Comparison of ENCODE assay signal across 11 mouse cellular contexts in the genomic region with DNA sequence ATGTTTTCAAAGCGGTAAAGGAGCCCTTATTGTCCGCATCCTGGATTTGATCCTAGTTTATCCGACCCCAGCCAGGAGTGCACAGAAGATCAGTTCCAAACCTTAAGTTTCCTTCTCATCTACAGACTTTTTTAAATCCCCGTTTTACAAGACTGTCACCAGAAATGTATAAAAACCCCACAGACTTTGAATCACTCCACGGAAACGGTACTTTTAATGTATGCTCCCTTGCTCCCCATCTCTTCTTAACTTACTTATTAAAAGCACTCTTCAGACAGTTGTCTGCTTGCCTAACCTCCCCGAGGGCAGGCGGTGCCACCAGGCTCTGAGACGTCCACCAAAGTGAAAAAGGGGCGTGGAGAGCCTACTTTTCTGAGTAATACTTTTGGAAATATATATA. TPM values are rescaled to one million over a fixed set of nuclear protein-coding genes. Genes with fewer than 3 reads are reported as not detected.
DNase-seq lines count a peak whose midpoint lies in the region; ATAC-seq and TF ChIP-seq lines count a peak whose summit lies in the region.
"Had no signal": no experiment of that assay in that cellular context is flagged by ENCODE, and none has a peak within 500 bp of the region (broad histone marks: within the 10 kb centered on the region; RNA-seq: fewer than 3 reads in every experiment).

No protein-coding gene starts in this region.

- H3K4me1 ChIP-seq in heart, embryonic 14.5 days (ENCODE audit: control insufficient read depth in 2 of 2, insufficient read depth in 2 of 2, low read length in 2 of 2) = peaks cover 6 to 16% of the 10 kb centered on the region in 2 experiments
- H3K4me1 ChIP-seq in heart, adult 2 months (ENCODE audit: control insufficient read depth, insufficient read depth, low read length) = peaks cover 3% of the 10 kb centered on the region
- peaks cover 54% of the 10 kb centered on the region for H3K4me1 ChIP-seq in embryonic facial prominence, embryonic 10.5 days
- H3K4me1 ChIP-seq in hindbrain, embryonic 12.5 days = peaks cover 32% of the 10 kb centered on the region
- H3K4me1 ChIP-seq in midbrain, embryonic 14.5 days (ENCODE audit: control insufficient read depth, insufficient read depth, low read length) = peaks cover 1% of the 10 kb centered on the region; the same call in 1 of the 2 replicates

- TF ChIP-seq EP300 in heart, adult 2 months (IDR thresholded peaks at IDR 0.05; ENCODE audit: insufficient read depth, low read depth, low read length) = no peak

- H3K27me3 ChIP-seq in heart, embryonic 14.5 days (ENCODE audit: control insufficient read depth, insufficient read depth, low read length) = peaks cover 58% of the 10 kb centered on the region
- H3K27me3 ChIP-seq in heart, adult 2 months (ENCODE audit: control insufficient read depth, insufficient read depth, low read length) = peaks cover 50% of the 10 kb centered on the region
- peaks cover 99% of the 10 kb centered on the region for H3K27me3 ChIP-seq in embryonic facial prominence, embryonic 10.5 days (replicated peaks; ENCODE audit: low read depth, poor library complexity, severe bottlenecking)
- H3K27me3 ChIP-seq in hindbrain, embryonic 12.5 days = peaks cover 72% of the 10 kb centered on the region
- H3K27me3 ChIP-seq in midbrain, embryonic 14.5 days (ENCODE audit: control insufficient read depth, insufficient read depth, low read length) = peaks cover 40% of the 10 kb centered on the region

- no peak overlapping the region for H3K27ac ChIP-seq in heart, embryonic 14.5 days (replicated peaks in 1 of 2; ENCODE audit: control insufficient read depth in 1 of 2, insufficient read depth in 1 of 2, low read depth in 2 of 2, low read length in 2 of 2)
- no peak overlapping the region for H3K27ac ChIP-seq in heart, adult 2 months
- no peak overlapping the region for H3K27ac ChIP-seq in embryonic facial prominence, embryonic 10.5 days (replicated peaks)
- peak overlapping the region; percentile 76 for H3K27ac ChIP-seq in hindbrain, embryonic 12.5 days
- peak overlapping the region; percentile 97 for H3K27ac ChIP-seq in midbrain, embryonic 14.5 days (replicated peaks; ENCODE audit: low read depth, low read length)

- 0 out of 4 replicates have a peak overlapping the region, but pooled peaks of 1 of the 2 experiments have one; percentile 42 for H3K4me3 ChIP-seq in heart, embryonic 14.5 days (ENCODE audit: control insufficient read depth in 1 of 2, insufficient read depth in 1 of 2, low read depth in 1 of 2, low read length in 2 of 2)
- H3K4me3 ChIP-seq in heart, adult 2 months = no peak overlapping the region
- peak overlapping the region; percentile 54 for H3K4me3 ChIP-seq in embryonic facial prominence, embryonic 10.5 days
- peak overlapping the region; percentile 41 for H3K4me3 ChIP-seq in hindbrain, embryonic 12.5 days
- H3K4me3 ChIP-seq in midbrain, embryonic 14.5 days (replicated peaks; ENCODE audit: low read depth, low read length) = peak overlapping the region; percentile 47

- no peak for TF ChIP-seq CTCF in heart, adult 2 months (IDR thresholded peaks at IDR 0.05)

- H3K9me3 ChIP-seq in heart, embryonic 14.5 days (ENCODE audit: control insufficient read depth, low read length) = no peaks in the 10 kb centered on the region
- no peaks in the 10 kb centered on the region for H3K9me3 ChIP-seq in embryonic facial prominence, embryonic 10.5 days
- no peaks in the 10 kb centered on the region for H3K9me3 ChIP-seq in hindbrain, embryonic 12.5 days (replicated peaks)
- H3K9me3 ChIP-seq in midbrain, embryonic 14.5 days (ENCODE audit: control insufficient read depth, low read length) = no peaks in the 10 kb centered on the region

- intact Hi-C loops in heart, adult 2 months (cut with DNase I) = loop anchor here (10.0 kb wide), 1 partner anchor 582 kb away; a partner anchor contains a TSS

- no peak for TF ChIP-seq POLR2A in heart, adult 2 months (IDR thresholded peaks at IDR 0.05; ENCODE audit: insufficient read depth, low read depth, low read length)

- 5% methylated on average over 10 of the region's 10 CpGs for WGBS in heart, embryonic 14.5 days
- 16% methylated on average over 10 of the region's 10 CpGs for WGBS in heart, adult 2 months
- 1% methylated on average over 10 of the region's 10 CpGs for WGBS in embryonic facial prominence, embryonic 10.5 days
- under 1% methylated on average over 10 of the region's 10 CpGs for WGBS in hindbrain, embryonic 12.5 days
- under 1% methylated on average over 10 of the region's 10 CpGs for WGBS in midbrain, embryonic 14.5 days

- no peaks in the 10 kb centered on the region for H3K36me3 ChIP-seq in heart, embryonic 14.5 days (ENCODE audit: control insufficient read depth, insufficient read depth, low read length)
- H3K36me3 ChIP-seq in heart, adult 2 months (ENCODE audit: control insufficient read depth, insufficient read depth, low read length) = no peaks in the 10 kb centered on the region
- no peaks in the 10 kb centered on the region for H3K36me3 ChIP-seq in embryonic facial prominence, embryonic 10.5 days (replicated peaks)
- H3K36me3 ChIP-seq in hindbrain, embryonic 12.5 days = no peaks in the 10 kb centered on the region
- peaks cover 7% of the 10 kb centered on the region for H3K36me3 ChIP-seq in midbrain, embryonic 14.5 days (ENCODE audit: control insufficient read depth, insufficient read depth, low read length)

- peak overlapping the region; percentile 69 for H3K4me2 ChIP-seq in heart, embryonic 14.5 days (ENCODE audit: low read length)
- H3K4me2 ChIP-seq in hindbrain, embryonic 12.5 days (replicated peaks) = peak overlapping the region; percentile 59
- peak overlapping the region; percentile 63 for H3K4me2 ChIP-seq in midbrain, embryonic 14.5 days (ENCODE audit: low read length)

- H3K79me2 ChIP-seq in heart, adult 2 months (replicated peaks; ENCODE audit: control insufficient read depth, insufficient read depth, low read length) = no peaks in the 10 kb centered on the region

- no peak overlapping the region for H3K9ac ChIP-seq in heart, embryonic 14.5 days (ENCODE audit: low read length)
- H3K9ac ChIP-seq in heart, adult 2 months (ENCODE audit: low read depth, low read length) = no peak overlapping the region
- H3K9ac ChIP-seq in hindbrain, embryonic 12.5 days = 0 out of 2 replicates have a peak overlapping the region, but pooled peaks have one; percentile 62
- H3K9ac ChIP-seq in midbrain, embryonic 14.5 days (replicated peaks; ENCODE audit: low read length) = peak overlapping the region; percentile 93

- no peak for DNase-seq in heart, adult 2 months
- no peak for DNase-seq in embryonic facial prominence, embryonic 10.5 days (ENCODE audit: low spot score)
- DNase-seq in midbrain, embryonic 14.5 days = peak; percentile 55
- DNase-seq in adrenal gland, postnatal 10 days = no peak
- DNase-seq in kidney, postnatal 14 days = no peak
- DNase-seq in right cerebral cortex, adult 18-20 months = no peak
- DNase-seq: cerebellum, adult 11 months; thymus, adult 2 months had no signal

- no peak for ATAC-seq in heart, embryonic 14.5 days (ENCODE audit: insufficient number of reproducible peaks, insufficient read depth, low FRiP score, low read depth)
- ATAC-seq in hindbrain, embryonic 12.5 days (ENCODE audit: low FRiP score) = no peak
- no peak for ATAC-seq in midbrain, embryonic 14.5 days (ENCODE audit: low FRiP score, low TSS enrichment)

RNA-seq across cellular contexts. Expression of a gene that starts 5.6 kb away (rescaled TPM):
- polyA plus RNA-seq in heart, embryonic 14.5 days (2014; fragmentation: Nextera tagmentation; extraction: Ambion mirVana) = 0.32 and 0.61 TPM in 2 replicates
- total RNA-seq in heart, adult 2 months (2021) = not detected
- polyA plus RNA-seq in heart, adult 2 months (2012; rRNA removed) = not detected in 2 replicates
- 1.4 and 2.1 TPM in 2 replicates for polyA plus RNA-seq in embryonic facial prominence, embryonic 10.5 days (2016; fragmentation: Nextera tagmentation; extraction: Ambion mirVana)
- polyA plus RNA-seq in hindbrain, embryonic 12.5 days (2016; fragmentation: Nextera tagmentation; extraction: Ambion mirVana) = 22.7 and 25.8 TPM in 2 replicates
- polyA plus RNA-seq in midbrain, embryonic 14.5 days (2014; fragmentation: Nextera tagmentation; extraction: Ambion mirVana) = 114 and 129 TPM in 2 replicates
- total RNA-seq in adrenal gland, postnatal 10 days (2021) = under 1 TPM; 0.18 TPM
- total RNA-seq: liver, adult 2 months had no signal

RNA-seq across cellular contexts. Expression of a gene that starts 13.9 kb away (rescaled TPM):
- 30.5 and 40.3 TPM in 2 replicates for polyA plus RNA-seq in heart, embryonic 14.5 days (2014; fragmentation: Nextera tagmentation; extraction: Ambion mirVana)
- 1 to 10 TPM; 8.0 to 8.3 TPM for total RNA-seq in heart, adult 2 months (2021)
- 12.2 and 13.1 TPM in 2 replicates for polyA plus RNA-seq in heart, adult 2 months (2012; rRNA removed)
- 35.3 and 35.6 TPM in 2 replicates for polyA plus RNA-seq in embryonic facial prominence, embryonic 10.5 days (2016; fragmentation: Nextera tagmentation; extraction: Ambion mirVana)
- 41.5 and 46.2 TPM in 2 replicates for polyA plus RNA-seq in hindbrain, embryonic 12.5 days (2016; fragmentation: Nextera tagmentation; extraction: Ambion mirVana)
- 47.4 and 52.1 TPM in 2 replicates for polyA plus RNA-seq in midbrain, embryonic 14.5 days (2014; fragmentation: Nextera tagmentation; extraction: Ambion mirVana)
- 10 to 100 TPM; 20.9 to 25.2 TPM for total RNA-seq in adrenal gland, postnatal 10 days (2021)

Comparison
In these comparisons a context has a peak if more than half of its experiments do, and no peak if none do; other contexts are left out.
1. H3K27ac ChIP-seq: peak in hindbrain, embryonic 12.5 days (single experiment) and midbrain, embryonic 14.5 days (single experiment); none in heart, embryonic 14.5 days (0 of 2), heart, adult 2 months (single experiment) and embryonic facial prominence, embryonic 10.5 days (single experiment).
2. H3K9ac ChIP-seq: peak in hindbrain, embryonic 12.5 days (single experiment) and midbrain, embryonic 14.5 days (single experiment); none in heart, embryonic 14.5 days (single experiment) and heart, adult 2 months (single experiment).
3. Peak in every context shown above with its lines, with median percentiles within 50 percentile points of each other: H3K4me2 ChIP-seq.